Mouse (Mus musculus): ENCODE results near the gene Palmd. TPM values are rescaled to one million over a fixed set of nuclear protein-coding genes. Genes with fewer than 3 reads are reported as not detected.
A peak's percentile ranks its signal among the peaks of the same experiment; 100 is the strongest.

Palmd gene
- polyA plus RNA-seq, 1 experiment from 2014 or later = 7.1 TPM

DNA sequence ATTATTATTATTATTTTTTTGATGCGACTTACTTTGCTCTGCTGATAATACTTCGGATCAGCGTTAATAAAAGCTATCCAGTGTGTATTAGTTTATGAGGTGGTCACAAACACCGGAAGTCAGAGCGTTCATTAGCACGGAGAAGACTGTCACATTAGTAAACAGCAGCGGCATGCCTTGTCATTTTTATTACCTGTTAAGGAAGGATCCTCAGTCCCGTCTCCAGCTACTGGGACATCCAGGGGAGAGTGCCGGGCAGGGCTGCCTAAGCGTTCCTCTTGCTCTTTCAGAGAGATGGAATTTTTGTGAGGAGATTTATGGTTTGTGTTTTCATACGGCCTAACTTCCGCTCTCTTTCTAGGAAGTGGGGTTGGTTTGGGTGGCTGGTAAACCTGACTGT is 45.7 kb downstream of the Palmd start:
- ATAC-seq (ENCODE audit: low FRiP score, low read depth) = no peak
- no peak overlapping the region for H3K9ac ChIP-seq
- H3K4me1 ChIP-seq = no peaks in the 10 kb centered on the region
- H3K27ac ChIP-seq = no peak overlapping the region
- 82% methylated on average over 12 of the region's 12 CpGs for WGBS
- no peak overlapping the region for H3K4me3 ChIP-seq
- H3K4me2 ChIP-seq (replicated peaks) = 0 out of 2 replicates have a peak overlapping the region, but pooled peaks have one; percentile 4
- H3K36me3 ChIP-seq = no peaks in the 10 kb centered on the region
- no peaks in the 10 kb centered on the region for H3K27me3 ChIP-seq (replicated peaks)
- H3K9me3 ChIP-seq = no peaks in the 10 kb centered on the region

DNA sequence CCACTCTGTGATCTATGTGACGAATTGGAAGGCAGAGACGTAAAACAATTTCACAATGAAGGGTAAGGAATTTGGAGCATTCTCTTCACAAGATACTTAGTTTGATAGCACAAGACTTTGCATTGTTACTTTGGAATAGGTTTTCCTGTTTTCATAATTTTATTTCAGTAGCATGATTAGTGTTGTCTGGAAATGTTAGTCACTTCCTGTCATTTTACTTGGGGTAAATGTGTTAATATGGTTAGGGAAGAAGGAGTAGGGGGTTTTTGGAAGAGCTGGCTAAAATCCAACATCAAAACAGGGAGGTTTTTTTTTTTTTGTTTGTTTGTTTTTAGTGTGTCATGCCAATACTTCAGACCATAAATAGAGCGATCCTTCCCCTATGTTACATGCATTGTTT is 47.3 kb downstream of the Palmd start:
- 90% methylated on average over 3 of the region's 3 CpGs for WGBS
- Histone ChIP-seq H3K4me3 (no peak overlapping the region), H3K9ac (no peak overlapping the region), H3K4me1 (no peaks in the 10 kb centered on the region), H3K9me3 (no peaks in the 10 kb centered on the region), H3K36me3 (no peaks in the 10 kb centered on the region), H3K4me2 (replicated peaks) (no peak overlapping the region), H3K27me3 (replicated peaks) (no peaks in the 10 kb centered on the region), H3K27ac (no peak overlapping the region)
- ATAC-seq (ENCODE audit: low FRiP score, low read depth) = no peak

DNA sequence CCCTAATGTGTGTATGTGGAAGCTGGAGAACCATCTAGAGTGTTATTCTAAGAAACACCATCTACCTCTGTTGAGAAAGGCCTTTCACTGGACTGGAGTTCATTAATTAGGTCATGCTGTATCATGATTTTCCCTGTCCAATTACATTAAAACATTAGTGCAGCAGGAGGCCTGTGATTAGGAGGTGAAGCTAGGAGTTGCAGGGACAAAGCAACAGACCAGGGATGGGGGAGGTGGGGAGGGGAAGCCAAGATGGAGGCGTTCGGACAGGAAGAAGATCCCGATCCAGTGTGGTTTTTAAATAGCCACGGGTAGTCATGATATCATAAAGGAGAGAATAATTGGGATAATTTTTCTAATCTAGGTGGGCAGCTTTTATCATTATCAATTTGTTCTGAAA is 51.8 kb downstream of the Palmd start:
- H3K9ac ChIP-seq = no peak overlapping the region
- no peak overlapping the region for H3K4me3 ChIP-seq
- WGBS = 93% methylated on average over 4 of the region's 4 CpGs
- no peaks in the 10 kb centered on the region for H3K27me3 ChIP-seq (replicated peaks)
- H3K9me3 ChIP-seq = no peaks in the 10 kb centered on the region
- ATAC-seq (ENCODE audit: low FRiP score, low read depth) = no peak
- no peaks in the 10 kb centered on the region for H3K36me3 ChIP-seq
- H3K27ac ChIP-seq = no peak overlapping the region
- no peaks in the 10 kb centered on the region for H3K4me1 ChIP-seq
- no peak overlapping the region for H3K4me2 ChIP-seq (replicated peaks)

DNA sequence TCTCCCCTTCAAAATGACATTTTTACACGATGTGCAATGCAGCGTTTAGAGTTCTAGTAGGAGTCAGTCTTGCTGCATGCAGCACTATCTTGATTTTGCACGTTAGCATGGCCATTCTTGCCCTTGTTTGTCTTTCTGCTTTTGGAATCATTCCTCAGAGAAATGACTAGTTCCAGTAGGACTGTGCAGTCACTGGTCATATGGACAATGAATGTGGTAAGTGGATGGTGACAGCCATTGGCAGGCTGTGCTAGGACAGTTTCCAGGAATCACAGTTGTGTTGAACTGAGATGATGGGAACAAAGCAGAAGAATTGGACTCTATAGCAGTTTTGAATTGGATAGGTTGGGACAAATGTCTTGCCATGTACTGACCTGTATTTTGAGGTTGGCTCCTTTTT is 53.9 kb downstream of the Palmd start:
- ATAC-seq (ENCODE audit: low FRiP score, low read depth) = no peak
- no peak overlapping the region for H3K4me3 ChIP-seq
- no peak overlapping the region for H3K9ac ChIP-seq
- H3K4me1 ChIP-seq = no peaks in the 10 kb centered on the region
- no peaks in the 10 kb centered on the region for H3K9me3 ChIP-seq
- no peak overlapping the region for H3K27ac ChIP-seq
- no peaks in the 10 kb centered on the region for H3K27me3 ChIP-seq (replicated peaks)
- H3K4me2 ChIP-seq (replicated peaks) = no peak overlapping the region
- WGBS = 78% methylated on average over 3 of the region's 3 CpGs
- H3K36me3 ChIP-seq = no peaks in the 10 kb centered on the region

DNA sequence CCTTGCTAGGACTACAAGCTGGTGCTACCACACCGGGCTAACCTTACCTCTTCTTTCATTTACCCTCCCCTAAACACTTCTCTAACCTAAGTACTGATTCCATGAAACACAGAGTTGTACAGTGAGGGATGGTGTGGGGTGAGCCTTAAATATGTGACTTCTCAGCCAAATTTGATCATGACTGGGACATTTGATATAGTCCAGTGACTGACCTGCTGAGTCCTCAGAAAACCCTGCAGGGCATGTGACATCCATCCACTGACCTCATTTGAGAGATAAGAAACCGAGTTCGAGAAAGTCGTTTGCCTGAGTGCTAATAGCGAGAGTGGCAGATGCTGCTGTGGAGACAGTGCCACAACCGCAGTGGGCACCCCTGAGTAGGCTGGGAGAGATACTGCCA is 54.4 kb downstream of the Palmd start:
- WGBS = 92% methylated on average over 6 of the region's 6 CpGs
- ATAC-seq (ENCODE audit: low FRiP score, low read depth) = no peak

DNA sequence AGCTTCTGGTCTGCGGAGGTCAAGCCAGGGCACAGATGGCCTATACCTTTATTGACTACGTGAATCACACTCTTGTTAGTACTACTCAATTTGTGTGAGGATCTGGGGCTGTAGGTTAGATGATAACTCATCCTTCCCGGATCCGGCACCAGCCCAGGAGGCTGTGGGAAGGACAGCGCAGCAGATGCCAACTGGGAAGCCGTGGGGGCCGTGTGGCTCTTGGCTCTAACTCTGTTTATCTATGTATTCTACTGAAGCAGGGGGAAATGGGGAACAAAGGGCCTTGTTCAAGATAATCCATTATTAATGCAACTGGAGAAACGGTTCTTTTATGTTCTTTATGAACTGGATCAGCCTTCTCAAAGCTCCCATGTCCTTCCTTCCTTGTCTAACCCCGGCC is 62.2 kb downstream of the Palmd start:
- 72% methylated on average over 9 of the region's 9 CpGs for WGBS
- H3K36me3 ChIP-seq = no peaks in the 10 kb centered on the region
- ATAC-seq (ENCODE audit: low FRiP score, low read depth) = no peak
- H3K27ac ChIP-seq = no peak overlapping the region
- H3K9ac ChIP-seq = no peak overlapping the region
- H3K4me3 ChIP-seq = no peak overlapping the region
- H3K9me3 ChIP-seq = no peaks in the 10 kb centered on the region
- no peaks in the 10 kb centered on the region for H3K4me1 ChIP-seq
- H3K27me3 ChIP-seq (replicated peaks) = no peaks in the 10 kb centered on the region
- no peak overlapping the region for H3K4me2 ChIP-seq (replicated peaks)

More for the DNA sequence above, 54.4 kb downstream of the Palmd start:
- no peak overlapping the region for H3K9ac ChIP-seq
- no peak overlapping the region for H3K27ac ChIP-seq
- no peak overlapping the region for H3K4me2 ChIP-seq (replicated peaks)
- H3K4me1 ChIP-seq = no peaks in the 10 kb centered on the region
- no peaks in the 10 kb centered on the region for H3K36me3 ChIP-seq
- H3K9me3 ChIP-seq = no peaks in the 10 kb centered on the region
- no peaks in the 10 kb centered on the region for H3K27me3 ChIP-seq (replicated peaks)
- no peak overlapping the region for H3K4me3 ChIP-seq

DNA sequence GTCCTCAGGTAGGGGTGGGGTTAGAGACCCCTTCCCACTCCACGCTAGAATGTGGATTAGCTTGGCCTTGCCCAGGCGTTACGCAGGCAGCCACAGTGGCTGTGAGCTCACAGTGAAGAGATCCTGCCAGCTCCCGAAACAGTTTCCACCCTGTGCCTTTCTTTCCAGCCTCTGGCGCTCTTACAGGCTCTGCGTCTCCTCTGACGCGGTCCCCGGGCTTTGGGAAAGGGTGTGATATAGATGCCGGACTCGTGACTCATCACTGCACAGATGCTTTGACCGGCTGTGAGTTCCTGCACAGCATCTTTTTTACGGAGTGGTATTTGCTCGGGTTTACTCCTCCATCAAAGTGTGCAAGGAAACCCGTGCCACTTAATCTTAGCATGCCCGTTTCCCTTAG is 62.9 kb downstream of the Palmd start:
- Histone ChIP-seq H3K4me3 (no peak overlapping the region), H3K27me3 (replicated peaks) (no peaks in the 10 kb centered on the region), H3K4me2 (replicated peaks) (no peak overlapping the region), H3K4me1 (no peaks in the 10 kb centered on the region), H3K36me3 (no peaks in the 10 kb centered on the region), H3K9ac (no peak overlapping the region), H3K9me3 (no peaks in the 10 kb centered on the region), H3K27ac (no peak overlapping the region)
- no peak for ATAC-seq (ENCODE audit: low FRiP score, low read depth)
- 91% methylated on average over 16 of the region's 16 CpGs for WGBS

DNA sequence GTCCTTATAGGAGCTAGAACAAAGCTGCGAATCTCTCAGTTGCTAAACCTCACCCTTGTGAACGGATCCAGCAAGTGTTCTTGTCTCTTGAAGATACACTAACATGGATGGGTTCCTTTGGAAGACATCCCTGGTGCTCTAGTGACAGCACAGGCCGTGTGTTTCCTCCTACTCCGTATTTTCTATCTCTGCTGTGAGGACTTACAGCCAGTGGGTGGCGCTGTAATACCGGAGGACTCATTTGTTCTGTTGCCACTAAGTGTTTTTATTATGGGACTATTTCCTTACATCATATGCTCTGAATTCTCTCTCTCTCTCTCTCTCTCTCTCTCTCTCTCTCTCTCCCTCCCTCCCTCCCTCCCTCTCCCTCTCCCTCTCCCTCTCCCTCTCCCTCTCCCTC is 64.6 kb downstream of the Palmd start:
- Histone ChIP-seq H3K4me3 (no peak overlapping the region), H3K27me3 (replicated peaks) (no peaks in the 10 kb centered on the region), H3K9ac (no peak overlapping the region), H3K27ac (no peak overlapping the region), H3K9me3 (no peaks in the 10 kb centered on the region), H3K4me2 (replicated peaks) (no peak overlapping the region), H3K4me1 (no peaks in the 10 kb centered on the region), H3K36me3 (no peaks in the 10 kb centered on the region)
- WGBS = 21% methylated on average over 6 of the region's 6 CpGs
- peak; percentile 38; the same call in 1 of the 2 replicates for ATAC-seq (ENCODE audit: low FRiP score, low read depth)

DNA sequence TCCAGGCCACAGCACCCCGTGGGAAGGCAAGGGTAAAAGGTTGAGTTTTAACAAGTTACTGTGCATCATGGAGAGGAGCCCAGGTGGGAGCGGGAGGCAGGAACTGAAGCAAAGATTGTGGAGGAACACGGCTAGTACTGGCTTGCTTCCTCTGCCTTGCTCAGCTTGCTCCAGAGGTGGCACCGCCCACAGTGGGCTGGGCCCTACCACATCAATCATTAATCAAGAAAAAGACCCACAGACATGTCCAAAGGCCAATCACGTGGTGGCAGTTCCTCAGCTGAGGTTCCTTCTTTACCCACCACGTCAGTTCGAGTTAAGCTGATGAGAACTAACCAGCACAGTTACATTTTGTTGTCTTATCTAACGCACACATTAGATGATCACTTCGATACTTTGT is 75.9 kb downstream of the Palmd start:
- no peak overlapping the region for H3K9ac ChIP-seq
- H3K4me3 ChIP-seq = no peak overlapping the region
- H3K27ac ChIP-seq = no peak overlapping the region
- H3K36me3 ChIP-seq = no peaks in the 10 kb centered on the region
- ATAC-seq (ENCODE audit: low FRiP score, low read depth) = no peak
- no peaks in the 10 kb centered on the region for H3K4me1 ChIP-seq
- H3K9me3 ChIP-seq = no peaks in the 10 kb centered on the region
- no peaks in the 10 kb centered on the region for H3K27me3 ChIP-seq (replicated peaks)
- no peak overlapping the region for H3K4me2 ChIP-seq (replicated peaks)
- WGBS = 82% methylated on average over 9 of the region's 9 CpGs

DNA sequence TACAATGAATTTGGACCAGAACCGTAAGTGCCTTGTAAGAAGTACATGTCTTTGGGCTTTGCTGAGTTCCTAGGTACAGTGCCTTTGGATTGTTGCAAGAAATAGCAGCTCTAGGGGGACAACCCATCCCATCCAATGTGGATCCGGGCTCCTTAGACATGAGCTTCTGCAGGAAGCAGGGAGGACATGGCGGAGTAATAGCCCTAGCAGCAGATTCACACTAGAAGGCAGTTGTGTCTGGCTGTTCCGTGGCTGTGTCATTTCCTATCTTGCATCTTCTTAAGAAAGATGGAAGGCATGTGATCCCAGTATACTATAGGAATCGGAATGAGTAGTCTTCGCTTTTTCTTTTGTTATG is 76.6 kb downstream of the Palmd start:
- no peak for ATAC-seq (ENCODE audit: low FRiP score, low read depth)
- Histone ChIP-seq H3K9ac (no peak overlapping the region), H3K27me3 (replicated peaks) (no peaks in the 10 kb centered on the region), H3K36me3 (no peaks in the 10 kb centered on the region), H3K4me2 (replicated peaks) (no peak overlapping the region), H3K9me3 (no peaks in the 10 kb centered on the region), H3K4me3 (no peak overlapping the region), H3K4me1 (no peaks in the 10 kb centered on the region), H3K27ac (no peak overlapping the region)
- WGBS = 92% methylated on average over 6 of the region's 6 CpGs

DNA sequence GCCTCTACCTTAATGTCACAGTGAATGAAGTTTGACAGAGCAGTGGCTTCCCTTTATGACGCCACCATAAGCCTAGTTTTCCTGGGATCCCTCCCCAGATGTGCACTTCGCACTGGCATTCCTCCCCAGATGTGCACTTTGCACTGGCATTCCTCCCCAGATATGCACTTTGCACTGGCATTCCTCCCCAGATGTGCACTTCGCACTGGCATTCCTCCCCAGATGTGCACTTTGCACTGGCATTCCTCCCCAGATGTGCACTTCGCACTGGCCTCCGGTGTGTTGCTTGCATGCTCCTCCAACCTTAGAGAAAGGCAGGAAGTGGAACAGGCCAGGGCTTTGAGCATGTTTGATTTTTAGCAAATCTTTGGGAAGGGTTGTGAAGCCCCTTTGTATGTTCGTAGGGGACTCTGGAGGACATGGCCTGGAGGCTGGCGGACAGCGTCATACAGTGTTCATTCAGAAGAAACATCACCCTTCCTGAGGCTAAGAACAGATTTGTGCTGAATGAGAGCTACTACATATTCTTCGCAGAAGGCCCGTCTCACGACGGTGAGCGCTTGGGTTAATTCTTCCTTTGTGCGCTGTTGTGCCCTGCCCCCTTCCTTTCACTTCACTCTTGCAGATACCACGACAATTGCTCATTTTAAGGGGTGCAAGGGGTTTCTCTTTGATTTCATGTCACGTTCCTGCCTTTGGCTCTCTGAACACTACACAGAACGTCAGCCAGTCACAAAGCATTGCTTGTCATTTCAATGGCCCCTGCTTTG is 77.2 kb downstream of the Palmd start:
- ATAC-seq (ENCODE audit: low FRiP score, low read depth) = no peak
- Histone ChIP-seq H3K4me1 (no peaks in the 10 kb centered on the region), H3K27me3 (replicated peaks) (no peaks in the 10 kb centered on the region), H3K9ac (no peak overlapping the region), H3K27ac (no peak overlapping the region), H3K4me2 (replicated peaks) (no peak overlapping the region), H3K9me3 (no peaks in the 10 kb centered on the region), H3K36me3 (no peaks in the 10 kb centered on the region), H3K4me3 (no peak overlapping the region)
- 72% methylated on average over 17 of the region's 17 CpGs for WGBS

DNA sequence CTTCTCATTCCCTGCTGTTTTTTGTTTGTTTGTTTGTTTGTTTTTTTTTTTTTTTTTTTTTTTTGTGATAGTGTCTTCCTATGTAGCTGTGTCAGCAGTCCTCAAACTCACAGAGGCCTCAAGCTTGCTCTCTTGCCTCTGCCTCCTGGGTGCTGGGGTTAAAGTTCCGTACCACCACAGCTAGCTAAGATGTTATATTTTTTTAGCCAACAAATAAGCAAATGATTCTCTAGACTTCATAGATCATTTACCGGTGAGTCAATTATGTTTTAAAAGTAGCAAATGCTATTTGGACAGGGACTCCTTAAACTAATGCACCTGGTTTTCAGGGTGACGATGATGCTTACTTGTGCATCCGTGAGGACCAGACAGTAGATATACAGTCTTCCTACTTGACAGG is 78.2 kb downstream of the Palmd start:
- H3K9me3 ChIP-seq = no peaks in the 10 kb centered on the region
- H3K4me2 ChIP-seq (replicated peaks) = no peak overlapping the region
- WGBS = 97% methylated on average over 4 of the region's 4 CpGs

DNA sequence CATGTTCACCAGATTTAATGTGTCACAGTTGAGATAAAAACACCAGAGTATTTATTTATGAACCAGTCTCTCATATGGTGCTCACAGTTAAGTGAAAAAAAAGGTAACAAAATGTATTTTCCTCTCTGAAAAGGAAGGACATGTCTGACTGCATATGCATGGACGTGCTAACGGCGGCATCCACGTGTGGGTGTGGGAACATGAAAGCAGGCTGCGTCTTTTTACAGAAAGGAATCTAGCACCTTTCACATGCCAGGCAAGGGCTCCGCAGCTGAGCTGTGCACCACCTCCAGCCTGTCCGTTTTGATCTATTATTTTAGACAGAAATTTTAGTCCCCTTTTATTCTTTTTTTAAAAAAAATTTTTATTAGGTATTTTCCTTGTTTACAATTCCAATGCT is 79.4 kb downstream of the Palmd start:
- Histone ChIP-seq H3K27me3 (replicated peaks) (no peaks in the 10 kb centered on the region), H3K9ac (no peak overlapping the region), H3K36me3 (no peaks in the 10 kb centered on the region), H3K4me3 (no peak overlapping the region), H3K9me3 (no peaks in the 10 kb centered on the region), H3K4me2 (replicated peaks) (no peak overlapping the region), H3K4me1 (no peaks in the 10 kb centered on the region), H3K27ac (no peak overlapping the region)
- ATAC-seq (ENCODE audit: low FRiP score, low read depth) = no peak
- 95% methylated on average over 7 of the region's 7 CpGs for WGBS

More for the DNA sequence above, 78.2 kb downstream of the Palmd start:
- H3K27ac ChIP-seq = no peak overlapping the region
- H3K4me1 ChIP-seq = no peaks in the 10 kb centered on the region
- H3K4me3 ChIP-seq = no peak overlapping the region
- no peaks in the 10 kb centered on the region for H3K36me3 ChIP-seq
- H3K9ac ChIP-seq = no peak overlapping the region
- no peaks in the 10 kb centered on the region for H3K27me3 ChIP-seq (replicated peaks)
- ATAC-seq (ENCODE audit: low FRiP score, low read depth) = no peak
